Mouse (Mus musculus) myocyte (in vitro differentiated cells): ENCODE measurements around the gene Rnf149. TPM values are rescaled to one million over a fixed set of nuclear protein-coding genes. Genes with fewer than 3 reads are reported as not detected.

Source experiments
- H3K27me3 ChIP-seq: one replicate; pipeline ENCODE4 v1.6.1; 2011; ENCODE audit not compliant: control insufficient read depth, insufficient read depth, insufficient read length
- H3K36me3 ChIP-seq: one replicate; pipeline ENCODE4 v1.6.1; 2011; ENCODE audit not compliant: control insufficient read depth, insufficient read depth
- H3K4me2 ChIP-seq: one replicate; pipeline ENCODE4 v1.6.1; 2011; ENCODE audit warnings: low read depth, control low read depth
- H3K4me3 ChIP-seq: one replicate; pipeline ENCODE4 v1.5.1; 2011; ENCODE audit warnings: mild to moderate bottlenecking, control low read depth, moderate library complexity
- H3K79me2 ChIP-seq: one replicate; pipeline ENCODE4 v1.6.1; 2011; ENCODE audit not compliant: control insufficient read depth, insufficient read depth
- H3ac ChIP-seq: one replicate; pipeline ENCODE4 v1.6.1; 2011; ENCODE audit not compliant: control insufficient read depth, insufficient read length
- CEBPB ChIP-seq: IDR thresholded peaks from 2 replicates; pipeline ENCODE4 v1.6.1; 2011; ENCODE audit warnings: mild to moderate bottlenecking, moderate library complexity; ENCODE audit not compliant: poor library complexity, insufficient read depth, severe bottlenecking
- E2F4 ChIP-seq: IDR thresholded peaks from one replicate; pipeline ENCODE4 v1.6.1; 2011; ENCODE audit warnings: mild to moderate bottlenecking, control low read depth, moderate library complexity; ENCODE audit not compliant: insufficient read depth
- MAX ChIP-seq: IDR thresholded peaks from one replicate; pipeline ENCODE4 v1.6.1; 2011; ENCODE audit warnings: low read depth, mild to moderate bottlenecking, control low read depth
- MYOD1 ChIP-seq, 3 experiments: IDR thresholded peaks; one replicate each; pipeline ENCODE4 v1.6.1; 2011; ENCODE audit warnings: control low read depth in 2 of 3, low read depth in 2 of 3, mild to moderate bottlenecking in 2 of 3, moderate library complexity in 1 of 3; ENCODE audit not compliant: insufficient read length in 2 of 3, control insufficient read depth in 1 of 3
- MYOG ChIP-seq, 3 experiments: IDR thresholded peaks; one replicate each; pipeline ENCODE4 v1.6.1; 2011; ENCODE audit warnings: control low read depth in 2 of 3, low read depth in 2 of 3, mild to moderate bottlenecking in 2 of 3; ENCODE audit not compliant: insufficient read length in 2 of 3, control insufficient read depth in 1 of 3, insufficient read depth in 1 of 3
- POLR2A ChIP-seq: IDR thresholded peaks from one replicate; pipeline ENCODE4 v1.6.1; 2011; ENCODE audit warnings: low read depth, mild to moderate bottlenecking, control low read depth, moderate library complexity; ENCODE audit not compliant: insufficient read length
- POLR2AphosphoS2 ChIP-seq: IDR thresholded peaks from one replicate; pipeline ENCODE4 v1.6.1; 2011; ENCODE audit warnings: low read depth, control low read depth; ENCODE audit not compliant: insufficient read length
- REST ChIP-seq: IDR thresholded peaks from one replicate; pipeline ENCODE4 v1.6.1; 2011; ENCODE audit warnings: mild to moderate bottlenecking, control low read depth, moderate library complexity; ENCODE audit not compliant: insufficient read depth, insufficient read length
- SRF ChIP-seq: IDR thresholded peaks from one replicate; pipeline ENCODE4 v1.6.1; 2011; ENCODE audit warnings: low read depth; ENCODE audit not compliant: control insufficient read depth, insufficient read length
- TCF12 ChIP-seq: IDR thresholded peaks from one replicate; pipeline ENCODE4 v1.6.1; 2011; ENCODE audit warnings: mild to moderate bottlenecking, control low read depth; ENCODE audit not compliant: poor library complexity, insufficient read depth, severe bottlenecking
- TCF3 ChIP-seq: IDR thresholded peaks from one replicate; pipeline ENCODE4 v1.6.1; 2011; ENCODE audit warnings: low read depth, control low read depth; ENCODE audit not compliant: insufficient read length
- USF1 ChIP-seq: IDR thresholded peaks from one replicate; pipeline ENCODE4 v1.6.1; 2011; ENCODE audit warnings: low read depth, mild to moderate bottlenecking, control low read depth, moderate library complexity
- polyA plus RNA-seq: library from polyadenylated mRNA; unstranded; fragments of >200 nt; fragmentation: generic; extraction: Trizol; gene quantifications from one replicate; pipeline ENCODE4 v1.2.1, GENCODE M21; 2012; ENCODE audit warnings: missing spikeins

Rnf149 gene
- polyA plus RNA-seq, 1 experiment, result 17.9 TPM

DNA sequence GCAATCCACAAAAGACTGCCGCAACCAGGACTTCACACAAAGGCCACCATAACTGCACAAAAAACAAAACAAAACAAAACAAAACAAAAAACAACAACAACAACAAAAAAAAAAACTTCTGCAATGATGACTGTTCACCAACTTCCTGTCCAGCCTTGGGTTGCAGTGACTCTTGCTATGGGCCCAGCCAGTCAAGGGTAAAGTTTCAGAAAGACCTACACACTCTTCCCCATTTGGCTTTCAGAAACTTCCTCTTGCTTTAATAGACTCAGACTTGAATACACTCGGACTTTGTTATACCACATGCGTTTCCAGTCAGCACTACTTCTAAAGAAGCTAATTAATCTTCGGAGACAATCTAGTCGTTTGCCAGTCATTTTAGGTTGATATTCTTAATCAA lies 13.0 kb upstream of the Rnf149 start:
- Histone ChIP-seq H3K36me3 (no peaks in the 10 kb centered on the region), H3K4me3 (no peak overlapping the region), H3K79me2 (no peaks in the 10 kb centered on the region), H3K4me2 (no peak overlapping the region), H3ac (no peak overlapping the region), H3K27me3 (no peaks in the 10 kb centered on the region)
- TF ChIP-seq REST (no peak), POLR2AphosphoS2 (no peak), USF1 (no peak), TCF3 (no peak), MYOD1 (IDR thresholded peaks at IDR 0.05; ENCODE audit: control insufficient read depth in 1 of 3, insufficient read length in 2 of 3, low read depth in 2 of 3) (no peak), POLR2A (no peak), SRF (no peak), MYOG (IDR thresholded peaks at IDR 0.05; ENCODE audit: control insufficient read depth in 1 of 3, insufficient read depth in 1 of 3, insufficient read length in 2 of 3, low read depth in 2 of 3) (no peak), E2F4 (no peak), MAX (no peak), TCF12 (no peak), CEBPB (no peak)

DNA sequence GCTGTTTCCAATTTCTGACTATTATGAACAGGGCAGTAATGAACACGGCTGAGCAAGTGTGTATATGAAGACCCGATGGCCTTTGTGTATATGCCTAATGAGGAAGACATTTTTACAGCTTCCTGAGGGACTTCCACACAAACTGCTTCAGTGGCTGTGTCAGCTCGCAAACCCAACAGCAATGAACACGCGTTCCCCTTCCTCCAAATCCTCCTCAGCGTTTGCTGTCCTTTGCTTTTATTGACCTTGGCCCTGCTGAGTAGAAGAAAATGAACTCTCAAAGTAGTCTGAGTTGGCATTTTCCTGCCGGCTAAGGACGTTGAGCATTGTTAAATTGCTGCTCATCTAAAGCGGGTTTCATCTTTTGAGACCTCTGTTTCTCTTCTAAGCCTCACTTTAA lies 8.2 kb upstream of the Rnf149 start:
- Histone ChIP-seq H3K27me3 (peaks cover 14% of the 10 kb centered on the region), H3K79me2 (no peaks in the 10 kb centered on the region), H3K4me2 (no peak overlapping the region), H3ac (no peak overlapping the region), H3K4me3 (no peak overlapping the region), H3K36me3 (no peaks in the 10 kb centered on the region)
- no peak for TF ChIP-seq MYOD1 (IDR thresholded peaks at IDR 0.05; ENCODE audit: control insufficient read depth in 1 of 3, insufficient read length in 2 of 3, low read depth in 2 of 3)
- TF ChIP-seq TCF3, result no peak
- no peak for TF ChIP-seq TCF12
- no peak for TF ChIP-seq MYOG (IDR thresholded peaks at IDR 0.05; ENCODE audit: control insufficient read depth in 1 of 3, insufficient read depth in 1 of 3, insufficient read length in 2 of 3, low read depth in 2 of 3)
- TF ChIP-seq E2F4, result no peak
- TF ChIP-seq REST, result no peak

DNA sequence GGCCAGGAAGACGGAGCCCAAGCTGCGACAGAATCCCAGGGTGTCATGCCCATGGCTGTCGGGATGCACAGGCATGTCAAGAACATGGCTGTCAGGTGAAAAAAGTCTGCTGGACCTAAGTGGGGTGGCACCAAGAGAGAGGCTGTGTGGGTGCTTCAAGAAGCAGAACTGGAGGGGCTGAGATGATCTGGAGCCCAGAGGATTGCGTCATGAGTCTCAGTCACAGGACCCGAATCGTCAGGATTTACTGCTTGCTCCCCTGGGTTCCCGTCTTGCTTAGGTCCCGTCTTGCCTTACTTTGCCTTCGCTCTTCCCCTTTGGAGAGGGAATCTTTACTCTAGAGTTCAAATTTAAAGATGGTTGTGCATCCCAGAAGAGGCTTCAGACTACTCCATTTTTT lies 6.0 kb upstream of the Rnf149 start:
- Histone ChIP-seq H3K79me2 (no peaks in the 10 kb centered on the region), H3ac (no peak overlapping the region), H3K4me2 (no peak overlapping the region), H3K36me3 (no peaks in the 10 kb centered on the region), H3K4me3 (no peak overlapping the region), H3K27me3 (peaks cover 14% of the 10 kb centered on the region)
- TF ChIP-seq E2F4 (no peak), REST (no peak), SRF (no peak), POLR2AphosphoS2 (no peak), MAX (no peak), USF1 (no peak), CEBPB (no peak), MYOD1 (IDR thresholded peaks at IDR 0.05; ENCODE audit: control insufficient read depth in 1 of 3, insufficient read length in 2 of 3, low read depth in 2 of 3) (no peak), MYOG (IDR thresholded peaks at IDR 0.05; ENCODE audit: control insufficient read depth in 1 of 3, insufficient read depth in 1 of 3, insufficient read length in 2 of 3, low read depth in 2 of 3) (no peak), TCF3 (no peak), POLR2A (no peak), TCF12 (no peak)

DNA sequence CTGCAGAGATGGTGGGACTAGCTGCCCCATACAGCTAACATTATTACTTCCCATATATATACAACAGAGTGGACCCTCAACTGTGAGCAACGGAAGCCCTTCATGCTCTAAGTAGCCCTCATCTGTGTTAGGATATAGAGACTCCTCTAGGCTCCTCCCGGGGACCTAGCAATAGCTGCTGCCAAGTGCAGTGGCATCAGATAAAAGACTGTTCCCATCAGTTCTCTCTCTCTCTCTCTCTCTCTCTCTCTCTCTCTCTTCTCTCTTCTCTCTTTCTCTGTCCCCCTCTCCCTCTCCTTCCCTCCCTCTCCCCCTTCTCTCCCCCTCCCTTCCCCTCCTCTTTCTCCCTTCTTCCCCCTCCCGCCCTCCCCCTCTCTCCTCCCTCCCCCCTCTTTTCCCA lies 4.0 kb upstream of the Rnf149 start:
- peaks cover 2% of the 10 kb centered on the region for H3K79me2 ChIP-seq
- no peak overlapping the region for H3K4me3 ChIP-seq
- no peaks in the 10 kb centered on the region for H3K36me3 ChIP-seq
- peaks cover 14% of the 10 kb centered on the region for H3K27me3 ChIP-seq
- H3K4me2 ChIP-seq, result no peak overlapping the region
- no peak overlapping the region for H3ac ChIP-seq
- TF ChIP-seq MYOG (IDR thresholded peaks at IDR 0.05; ENCODE audit: control insufficient read depth in 1 of 3, insufficient read depth in 1 of 3, insufficient read length in 2 of 3, low read depth in 2 of 3), result no peak
- no peak for TF ChIP-seq REST
- no peak for TF ChIP-seq POLR2A
- no peak for TF ChIP-seq USF1
- TF ChIP-seq POLR2AphosphoS2, result no peak
- no peak for TF ChIP-seq E2F4
- no peak for TF ChIP-seq MAX
- TF ChIP-seq CEBPB, result no peak
- TF ChIP-seq TCF3, result no peak
- no peak for TF ChIP-seq MYOD1 (IDR thresholded peaks at IDR 0.05; ENCODE audit: control insufficient read depth in 1 of 3, insufficient read length in 2 of 3, low read depth in 2 of 3)
- TF ChIP-seq TCF12, result no peak
- no peak for TF ChIP-seq SRF

DNA sequence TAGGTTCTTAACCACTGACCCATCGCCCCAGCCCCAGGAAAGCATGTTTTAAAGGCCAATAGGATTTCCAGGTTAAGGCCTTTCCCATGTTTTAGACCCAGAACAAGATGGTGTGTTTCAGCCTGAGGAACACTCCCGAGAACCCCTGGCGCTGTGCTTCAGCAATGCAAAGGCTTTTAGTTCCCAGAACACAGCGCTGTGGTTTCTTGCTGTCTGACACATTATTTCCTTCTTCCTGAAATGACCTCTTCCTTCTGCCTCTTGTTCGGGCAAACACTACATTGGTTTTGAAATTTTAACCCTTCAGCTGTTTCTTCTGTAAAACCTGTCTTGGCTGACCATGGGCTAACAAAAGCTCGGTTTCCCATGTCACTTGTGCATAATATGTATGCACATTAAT lies 1.9 kb upstream of the Rnf149 start:
- TF ChIP-seq MYOD1 (IDR thresholded peaks at IDR 0.05; ENCODE audit: control insufficient read depth in 1 of 3, insufficient read length in 2 of 3, low read depth in 2 of 3) (no peak), USF1 (no peak), CEBPB (no peak), MYOG (IDR thresholded peaks at IDR 0.05; ENCODE audit: control insufficient read depth in 1 of 3, insufficient read depth in 1 of 3, insufficient read length in 2 of 3, low read depth in 2 of 3) (no peak), MAX (no peak), POLR2AphosphoS2 (no peak), TCF3 (no peak), SRF (no peak), TCF12 (no peak), POLR2A (no peak)
- Histone ChIP-seq H3K4me2 (no peak overlapping the region), H3K27me3 (peaks cover 14% of the 10 kb centered on the region), H3K79me2 (peaks cover 23% of the 10 kb centered on the region), H3K4me3 (no peak overlapping the region), H3ac (no peak overlapping the region), H3K36me3 (no peaks in the 10 kb centered on the region)
